Mouse (Mus musculus) layer of hippocampus, postnatal 14 days (tissue): ENCODE measurements around the gene Col23a1. TPM values are rescaled to one million over a fixed set of nuclear protein-coding genes. Genes with fewer than 3 reads are reported as not detected.

Experiments
- DNase-seq, 2 experiments: peaks; one replicate each; pipeline ENCODE4 v3.0.0; 2021 to 2022; ENCODE audit warnings: low spot score in 2 of 2, mixed read lengths in 1 of 2
- total RNA-seq, 2 experiments: library from RNA; stranded (reverse); gene quantifications; 2 replicates each; pipeline ENCODE4 v1.2.3; 2021

Col23a1 gene
- total RNA-seq, 2 experiments from 2014 or later = 6.5 to 6.7 TPM

DNA sequence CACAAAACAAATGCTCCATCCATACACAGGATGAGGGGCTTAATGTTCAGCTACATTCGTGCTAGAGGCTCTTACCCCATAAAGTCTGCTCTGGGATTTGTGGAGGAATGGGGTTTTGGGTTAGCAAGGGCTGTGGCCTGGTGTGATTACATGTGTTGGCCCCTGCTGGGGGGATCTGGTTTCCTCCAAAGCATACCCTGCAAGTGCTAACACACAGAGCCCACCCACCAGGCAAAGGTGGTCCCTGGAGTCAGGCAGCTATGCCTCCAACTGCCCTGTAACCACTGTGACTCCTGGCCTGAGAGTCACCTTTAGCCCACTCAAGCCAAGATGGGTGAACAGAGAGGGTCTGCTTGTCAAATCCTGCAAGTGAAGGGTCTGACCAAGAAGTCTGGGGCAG, 82.2 kb downstream of the Col23a1 start:
- no peak for DNase-seq

DNA sequence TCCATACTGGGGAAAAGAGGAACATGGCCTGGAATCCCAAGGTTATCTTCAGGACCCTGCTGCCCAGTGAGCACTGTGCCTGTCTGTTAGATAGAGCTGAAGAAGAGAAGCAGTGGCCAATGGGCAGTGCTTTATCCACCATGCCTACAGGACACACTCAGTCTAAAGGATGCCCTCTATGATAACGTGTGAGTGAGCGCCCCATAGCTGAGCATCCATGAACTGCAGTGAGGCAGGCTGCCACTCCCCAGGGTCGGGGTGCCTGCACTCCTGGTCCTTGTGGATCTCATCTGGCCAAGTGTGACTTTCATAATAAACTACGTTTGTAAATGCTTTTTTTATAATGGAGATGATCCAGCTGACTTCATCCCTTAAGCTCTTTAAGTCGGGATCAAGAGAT, 87.5 kb downstream of the Col23a1 start:
- no peak for DNase-seq

DNA sequence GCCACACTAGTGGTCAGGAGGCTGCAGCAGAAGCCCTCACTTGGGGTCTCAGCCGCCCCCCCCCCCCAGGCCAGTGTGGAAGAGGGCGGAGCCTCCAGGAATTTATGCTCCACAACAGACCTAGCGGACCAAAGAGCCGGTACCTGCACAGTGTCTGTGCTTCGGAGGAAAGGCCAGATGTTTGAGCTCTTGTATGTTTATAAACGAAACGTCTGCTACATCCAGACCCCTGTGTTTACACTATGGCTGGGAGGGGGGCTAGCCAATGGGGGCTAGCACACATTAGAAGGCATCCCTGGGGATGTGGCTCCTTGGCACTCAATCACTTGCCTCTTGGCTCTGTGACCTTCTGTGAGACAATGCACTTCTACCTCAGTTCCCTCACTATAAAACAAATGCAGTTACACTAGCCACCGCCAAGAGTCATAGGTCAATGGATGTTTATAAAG, 99.2 kb downstream of the Col23a1 start:
- DNase-seq = no peak

DNA sequence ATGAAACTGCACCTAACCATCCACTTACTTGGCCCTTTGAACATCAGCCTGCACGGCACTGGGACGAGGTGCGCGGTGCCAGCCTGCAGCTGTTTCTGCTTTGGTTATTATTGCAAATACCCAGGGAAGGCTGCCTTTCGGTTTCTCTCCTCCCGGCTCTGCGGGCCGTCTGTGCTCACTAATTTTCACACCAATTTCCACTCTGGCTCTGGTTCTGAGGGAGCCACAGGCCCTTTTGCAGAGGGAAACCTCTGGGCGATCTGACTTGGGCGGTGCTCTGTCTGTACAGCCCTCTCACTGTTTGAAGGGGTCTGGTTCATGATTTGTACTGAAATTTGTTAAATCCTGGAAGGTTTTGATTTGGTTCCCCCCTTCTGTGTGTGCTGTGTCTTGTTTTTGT, 100.0 kb downstream of the Col23a1 start:
- no peak for DNase-seq

DNA sequence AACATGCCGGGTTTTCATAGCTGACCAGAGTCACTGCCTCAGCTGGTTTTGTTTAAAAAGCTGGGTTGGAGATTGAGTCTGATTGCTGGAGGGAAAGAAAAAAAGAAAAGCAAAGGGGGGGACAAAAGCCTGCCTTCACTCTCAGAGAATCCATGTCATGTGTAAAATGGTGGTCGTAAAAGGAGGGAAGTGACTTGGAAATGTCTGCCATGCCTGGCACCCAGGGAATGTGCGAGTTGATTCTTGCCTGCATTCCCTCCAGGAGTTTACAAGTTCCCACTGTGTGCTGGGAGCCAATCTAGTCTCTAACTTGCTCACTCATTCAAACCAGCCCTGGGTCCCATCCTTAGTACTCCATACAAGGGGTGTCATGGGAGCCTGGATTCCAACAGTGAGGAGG, 100.8 kb downstream of the Col23a1 start:
- no peak for DNase-seq

DNA sequence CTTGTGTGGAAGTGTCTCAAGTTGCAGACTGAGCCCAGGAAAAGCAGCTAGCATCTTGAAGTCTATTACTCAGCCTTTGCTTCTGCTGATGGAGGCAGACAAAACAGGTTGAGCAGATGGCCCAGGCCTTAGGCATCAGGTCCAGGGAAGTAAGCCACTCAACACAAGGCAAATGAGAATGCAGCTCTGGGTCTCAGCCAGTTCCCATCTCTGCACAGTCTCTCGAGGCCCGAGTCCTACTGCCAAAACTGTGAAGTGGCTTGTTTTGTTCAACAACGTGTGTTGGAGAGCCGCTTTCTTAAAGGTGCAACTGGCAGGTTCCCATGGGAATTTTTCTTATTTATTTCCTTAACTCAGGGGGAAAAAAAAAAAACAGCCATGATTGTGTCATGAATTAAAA, 101.8 kb downstream of the Col23a1 start:
- DNase-seq = peak; percentile 28 to 77

DNA sequence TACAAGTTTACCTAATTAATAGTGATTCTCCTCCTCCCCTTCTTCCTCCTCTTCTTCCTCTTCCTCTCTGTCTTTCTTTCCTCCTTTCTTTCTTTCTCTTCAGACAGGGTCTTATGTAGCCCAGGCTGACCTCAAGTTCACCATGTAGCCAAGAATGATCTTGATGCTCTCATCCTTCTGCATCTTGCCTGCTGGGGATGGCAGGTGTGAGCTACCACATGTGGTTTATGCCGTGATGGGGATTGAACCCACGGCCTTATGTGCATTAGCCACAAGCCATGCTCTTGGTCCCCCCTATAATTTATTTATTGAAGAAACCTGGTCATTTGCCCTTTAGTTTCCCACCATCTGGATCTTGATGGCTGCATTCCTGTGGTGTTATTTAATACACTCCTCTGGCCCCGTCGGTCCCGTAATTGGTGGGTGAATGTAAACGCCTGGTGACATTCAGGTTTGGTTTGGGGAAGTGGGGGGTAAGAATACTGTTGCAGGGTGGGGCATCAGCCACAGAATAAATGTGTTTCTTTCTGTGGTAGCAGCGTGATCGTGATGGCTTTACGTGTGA, 104.7 kb downstream of the Col23a1 start:
- no peak for DNase-seq

DNA sequence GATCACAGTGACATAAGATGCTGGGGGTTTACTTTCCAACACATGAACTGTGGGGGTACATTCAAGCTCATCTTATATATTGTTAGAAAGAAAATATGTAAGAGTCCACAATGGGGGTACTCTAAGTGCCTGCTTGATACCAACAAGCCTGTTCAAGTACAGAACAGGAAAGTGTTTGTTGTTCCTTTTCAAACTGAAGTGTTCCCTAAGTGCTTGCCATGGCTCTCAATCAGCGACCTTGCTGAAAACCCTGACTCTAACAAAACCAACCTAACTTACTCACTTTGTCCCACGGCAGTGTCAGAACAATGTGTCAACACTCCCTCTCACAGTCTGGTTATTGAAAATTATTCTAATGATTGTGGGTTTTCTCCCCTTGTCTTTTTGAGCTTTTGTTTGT, 106.7 kb downstream of the Col23a1 start:
- no peak for DNase-seq

DNA sequence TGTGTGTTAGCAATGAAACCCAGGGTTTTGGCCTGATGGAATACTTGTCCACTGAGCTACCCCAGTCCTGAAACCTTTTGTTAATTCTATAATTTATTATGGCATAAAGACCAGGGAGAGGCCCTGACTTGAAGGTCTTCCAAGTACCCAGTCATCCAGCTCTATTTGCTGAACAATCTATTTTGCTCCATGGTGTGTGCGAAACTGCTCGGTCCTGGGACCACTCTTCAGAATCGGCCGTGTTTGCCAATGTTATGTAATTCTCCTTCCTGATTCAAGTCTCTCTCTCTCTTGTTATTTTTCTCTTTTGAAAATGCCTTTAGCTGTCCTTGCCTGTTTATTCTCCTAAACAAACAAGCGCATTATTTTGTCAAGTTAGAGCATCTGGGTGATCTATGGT, 108.4 kb downstream of the Col23a1 start:
- no peak for DNase-seq

DNA sequence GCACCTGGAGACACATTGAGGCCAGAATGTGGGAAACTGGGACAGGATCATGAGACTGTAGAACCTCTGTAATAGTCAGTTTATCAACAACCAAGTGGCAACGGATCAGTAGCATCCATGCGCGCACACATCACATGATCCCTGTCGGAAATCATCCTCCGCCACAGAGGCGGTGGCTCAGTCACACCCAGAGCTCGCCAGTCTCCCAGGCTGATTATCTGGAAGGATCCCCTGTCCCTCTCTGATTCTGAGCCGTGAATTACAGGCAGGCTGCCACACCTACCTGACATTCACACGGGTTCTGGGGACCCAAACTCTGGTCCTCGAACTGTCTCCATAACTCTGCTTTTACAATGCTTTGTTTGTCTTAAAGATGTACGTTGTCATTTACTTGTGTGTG, 110.6 kb downstream of the Col23a1 start:
- no peak for DNase-seq

DNA sequence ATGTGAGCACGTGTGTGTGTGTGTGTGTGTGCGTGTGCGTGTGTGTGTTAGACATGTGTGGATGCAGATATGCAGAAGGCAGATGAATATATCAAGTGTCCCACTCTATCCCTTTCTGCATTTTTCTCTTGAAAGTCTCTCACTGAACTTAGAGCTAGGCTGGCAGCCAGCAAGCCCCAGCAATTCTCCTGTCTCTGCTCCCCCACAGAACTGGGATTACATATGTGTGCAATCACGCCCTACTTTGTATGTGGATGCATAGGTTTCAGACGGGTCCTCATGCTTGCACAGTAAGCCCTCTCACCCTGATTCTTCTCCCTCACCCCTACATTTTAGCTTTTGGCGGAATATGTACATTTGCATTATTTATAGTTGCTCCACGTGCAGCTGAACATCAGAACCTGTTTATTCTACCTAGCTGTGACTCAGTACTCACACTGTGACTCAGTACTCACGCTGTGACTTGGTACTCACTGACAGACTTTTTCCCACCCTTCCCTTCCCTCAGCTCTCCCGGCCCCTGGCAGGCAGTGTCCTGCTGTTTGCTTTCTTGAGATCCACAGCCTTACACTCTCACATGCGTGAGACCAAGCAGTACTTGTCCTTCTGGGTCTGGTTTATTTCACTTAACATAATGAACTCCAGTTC, 111.9 kb downstream of the Col23a1 start:
- no peak for DNase-seq

DNA sequence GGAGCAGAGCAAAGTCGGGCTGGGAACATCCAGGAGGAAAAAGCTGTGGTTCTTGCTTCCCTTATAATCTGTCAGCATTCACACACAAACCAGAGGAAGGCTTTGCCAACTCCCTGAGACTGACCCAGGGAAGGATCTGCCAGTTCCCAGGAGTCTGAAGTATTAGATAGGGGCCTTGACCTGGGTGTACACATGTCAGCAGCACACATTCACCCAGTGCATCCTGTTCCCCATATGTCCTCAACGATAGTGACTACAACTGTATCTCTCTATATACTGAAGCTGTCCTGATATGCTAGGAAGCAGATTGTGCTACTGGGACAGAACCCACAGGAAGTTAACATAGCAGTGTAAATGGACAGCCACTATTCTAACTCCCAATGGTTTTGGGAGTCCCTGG, 114.2 kb downstream of the Col23a1 start:
- no peak for DNase-seq

DNA sequence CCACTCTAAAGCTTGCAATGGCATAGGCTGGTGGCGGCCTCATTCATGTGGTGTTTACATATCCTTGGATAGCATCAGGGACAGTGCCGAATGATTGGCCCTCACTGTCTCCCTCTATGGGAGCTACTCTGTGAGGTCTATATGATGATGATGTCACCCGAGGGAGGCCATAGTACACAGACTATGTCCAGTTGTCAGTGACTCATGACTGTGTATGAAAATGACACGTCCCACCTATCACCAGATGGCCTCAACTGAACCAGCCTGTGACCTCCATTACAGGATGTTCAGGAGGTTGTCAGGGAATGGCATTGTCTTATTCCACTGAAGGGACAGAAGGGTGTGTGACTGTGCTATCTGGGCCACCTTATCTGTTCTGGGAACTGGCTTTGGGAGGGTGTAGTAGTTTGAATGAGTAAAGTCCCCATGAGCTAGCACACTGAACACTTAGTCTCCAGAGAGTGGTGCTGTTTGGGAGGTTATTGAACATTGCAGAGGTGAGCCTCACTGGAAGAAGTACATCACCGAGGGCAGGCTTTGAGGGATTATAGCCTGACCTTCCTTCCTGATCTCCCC, 115.2 kb downstream of the Col23a1 start:
- no peak for DNase-seq

DNA sequence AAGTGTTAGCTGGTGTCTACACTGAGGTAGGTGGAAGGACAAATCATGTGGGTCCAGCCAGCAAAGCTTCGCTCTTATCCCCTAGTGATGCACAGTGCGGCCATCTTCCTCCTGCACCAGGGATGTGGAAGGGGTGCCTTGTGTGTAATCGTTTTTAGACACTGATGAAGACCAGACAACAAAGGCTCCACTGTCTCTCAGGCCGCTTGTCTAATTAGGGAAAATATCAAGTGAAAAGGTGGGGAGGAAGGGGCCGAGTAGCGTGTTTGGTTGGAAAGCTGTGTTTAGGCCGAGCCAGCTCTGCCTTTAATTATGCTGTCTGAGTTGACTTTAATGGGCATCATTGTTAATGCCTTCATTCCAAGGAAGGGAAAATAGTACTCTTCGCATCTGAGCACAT, 116.8 kb downstream of the Col23a1 start:
- DNase-seq = no peak

DNA sequence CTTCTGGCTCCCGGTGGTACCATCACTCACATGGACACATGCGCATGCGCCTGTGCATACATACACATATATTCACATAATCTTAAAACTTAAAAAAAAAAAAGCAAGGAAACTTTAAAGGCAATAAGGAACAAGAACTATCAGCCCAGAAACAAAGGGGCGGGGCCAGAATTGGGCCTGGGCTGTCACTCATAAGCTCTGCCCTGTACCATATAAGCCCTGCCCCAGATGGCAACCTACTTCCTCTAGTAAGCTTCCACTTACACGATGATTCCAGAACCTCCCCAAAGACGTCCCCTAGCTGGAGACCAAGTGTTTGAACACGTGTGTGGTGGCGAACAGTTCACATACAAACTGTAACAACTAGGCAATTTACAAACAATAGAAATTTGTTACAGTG, 117.6 kb downstream of the Col23a1 start:
- DNase-seq = no peak

DNA sequence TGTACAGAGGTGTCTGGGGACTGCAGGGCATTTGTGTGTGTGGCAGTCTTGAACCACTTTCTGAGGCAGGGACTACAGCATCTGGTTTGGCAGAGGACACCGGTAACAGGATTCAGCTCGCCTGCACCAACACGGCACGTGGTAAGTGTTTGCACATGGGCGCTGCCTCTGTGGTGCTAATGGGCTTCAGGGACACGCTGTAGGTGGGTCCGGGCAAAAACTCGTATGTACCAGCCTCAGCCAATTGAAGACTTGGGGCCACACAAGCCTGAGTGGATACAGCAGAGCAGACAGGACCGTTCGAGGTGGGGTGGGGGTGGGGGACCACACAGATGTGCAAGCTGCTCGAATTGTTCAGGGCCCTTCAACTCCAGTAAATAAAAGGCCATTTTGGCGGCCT, 121.1 kb downstream of the Col23a1 start:
- DNase-seq = no peak

DNA sequence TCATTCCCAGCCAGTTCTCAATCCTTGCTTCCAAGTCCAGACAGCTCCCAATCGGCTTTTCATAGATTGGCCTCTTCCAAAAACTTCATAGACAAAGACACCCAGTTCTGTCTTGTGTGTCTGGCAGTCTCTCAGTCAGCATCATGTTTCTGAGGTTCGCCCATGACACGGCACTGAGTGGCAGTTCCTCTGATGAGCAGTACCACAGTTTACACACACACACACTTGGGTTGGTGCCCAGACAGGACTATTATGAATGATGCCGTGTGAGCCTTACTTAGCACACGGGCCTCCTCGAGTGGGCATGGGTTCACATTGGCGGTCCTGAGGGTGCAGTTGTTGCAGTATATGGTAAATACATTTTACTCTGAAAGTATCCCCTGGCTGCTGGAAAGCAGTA, 124.8 kb downstream of the Col23a1 start:
- DNase-seq = no peak

DNA sequence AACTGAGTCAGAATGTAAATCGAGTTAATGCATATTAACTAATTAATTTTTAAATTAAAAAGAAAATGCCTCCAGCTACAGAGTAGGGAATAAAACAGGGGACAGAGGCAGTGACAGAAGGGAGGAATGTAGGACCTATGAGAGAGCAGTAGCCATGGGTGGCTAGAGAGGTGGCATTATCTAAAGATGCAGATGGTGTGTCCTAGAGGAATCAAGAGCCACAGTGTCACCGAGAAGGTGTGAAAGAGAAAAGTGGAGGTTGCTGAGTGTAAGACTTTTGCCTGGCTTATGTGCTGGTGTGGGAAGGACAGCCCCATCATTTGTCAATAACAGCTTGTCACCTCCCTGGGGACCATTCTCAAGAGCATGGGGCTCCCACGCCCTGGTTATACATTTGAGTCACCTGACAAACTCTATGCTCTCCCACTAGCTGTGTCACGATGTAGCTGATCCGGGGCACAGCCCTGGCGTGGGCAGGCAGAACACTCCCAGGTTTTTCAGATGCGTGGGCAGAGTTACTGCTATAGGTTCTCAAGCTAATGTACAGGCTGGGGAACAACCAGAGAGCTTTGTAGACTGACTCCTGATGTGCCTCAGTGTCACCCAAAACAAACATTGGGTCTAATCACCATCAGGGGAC, 125.4 kb downstream of the Col23a1 start:
- no peak for DNase-seq

DNA sequence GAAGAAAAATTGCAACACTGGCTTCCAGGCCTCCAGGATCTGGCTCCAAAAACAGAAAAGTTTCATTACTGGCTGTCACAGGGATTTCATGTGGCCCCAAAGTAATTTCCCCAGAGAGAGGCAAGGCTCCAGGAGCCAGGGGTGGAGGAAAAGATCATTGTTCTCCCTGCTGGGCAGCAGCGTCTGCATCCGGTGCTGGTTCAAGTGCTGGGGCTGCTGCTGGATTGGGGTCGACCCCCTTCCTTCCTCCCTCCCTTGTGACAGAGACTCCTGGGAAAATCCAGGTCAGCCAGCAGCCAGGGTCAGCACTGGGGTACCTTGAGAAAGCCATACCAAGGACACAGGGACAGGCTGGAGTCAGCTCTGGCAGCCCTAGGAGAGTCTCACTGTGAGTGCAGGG, 129.1 kb downstream of the Col23a1 start:
- no peak for DNase-seq

DNA sequence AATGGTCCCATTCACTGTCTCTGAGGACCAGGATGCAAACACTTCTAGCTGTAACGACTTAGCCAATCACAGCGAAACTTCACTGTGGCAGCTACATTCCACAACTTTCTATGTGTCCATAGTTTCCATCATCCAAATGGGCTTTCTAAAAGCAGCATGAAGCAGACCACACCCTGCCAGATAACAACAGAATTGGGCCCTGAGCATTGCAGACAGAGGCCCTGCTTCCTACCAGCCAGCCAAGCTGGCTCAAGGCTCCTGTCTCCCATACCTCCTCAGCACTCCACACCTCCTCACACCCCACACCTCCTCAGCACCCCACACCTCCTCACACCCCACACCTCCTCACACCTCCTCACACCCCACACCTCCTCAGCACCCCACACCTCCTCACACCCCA, 132.2 kb downstream of the Col23a1 start:
- no peak for DNase-seq

DNA sequence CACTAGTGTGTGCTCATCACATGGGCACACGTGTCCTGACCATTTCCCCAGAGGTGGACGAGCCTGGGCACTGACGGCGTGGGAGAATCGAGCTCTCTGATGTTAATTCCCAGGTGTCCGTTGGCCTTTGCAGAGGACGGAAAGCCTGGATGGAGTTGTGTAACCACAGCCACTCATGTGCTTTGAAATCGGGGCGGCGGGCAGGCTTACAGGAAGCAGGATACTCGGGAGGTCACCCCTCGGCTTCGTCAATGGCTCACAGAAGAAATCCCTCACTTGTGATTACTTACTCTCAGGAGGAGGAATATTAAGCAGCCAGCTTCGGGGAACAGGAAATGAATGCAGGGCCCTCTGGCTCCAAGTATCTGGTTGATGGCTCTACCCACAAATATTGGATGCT, 133.0 kb downstream of the Col23a1 start:
- DNase-seq = no peak

DNA sequence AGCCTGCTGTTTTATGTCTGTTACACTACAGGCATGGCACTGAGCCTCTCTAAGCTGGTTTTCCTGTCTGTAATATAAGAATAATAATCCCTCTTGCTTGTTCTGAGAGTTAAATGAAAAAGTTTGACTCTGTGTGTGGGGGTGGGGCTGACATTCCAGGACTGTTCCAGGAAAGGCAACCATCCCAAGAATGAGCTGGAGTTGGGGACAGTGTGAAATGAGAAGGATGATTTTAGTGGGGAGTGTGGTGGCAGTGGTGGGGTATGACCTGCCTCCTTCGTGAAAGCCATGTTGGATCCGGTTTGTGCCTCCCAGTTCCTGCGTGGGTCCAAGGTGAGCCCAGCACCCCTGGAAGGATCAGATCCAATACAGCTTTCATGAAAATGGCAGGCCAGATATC, 136.4 kb downstream of the Col23a1 start:
- DNase-seq = no peak
